Mouse (Mus musculus) CH12.LX (cell line): ENCODE measurements around the gene Cox7a2.

Experiments used
- CTCF ChIP-seq, 2 experiments: IDR thresholded peaks in 1 of 2; conservative IDR thresholded peaks in 1 of 2; 2 replicates each; pipeline ENCODE4 v1.5.1; 2011 to 2012; ENCODE audit warnings: low read depth in 2 of 2, low read length in 2 of 2, improper control_type of control experiment in 1 of 2, inconsistent platforms in 1 of 2, mild to moderate bottlenecking in 1 of 2, moderate library complexity in 1 of 2
- MEF2A ChIP-seq: IDR thresholded peaks from 2 replicates; pipeline ENCODE4 v1.6.1; 2014; ENCODE audit warnings: low read depth, mild to moderate bottlenecking, inconsistent platforms, low read length, improper control_type of control experiment, borderline replicate concordance
- POLR2A ChIP-seq: IDR thresholded peaks from 2 replicates; pipeline ENCODE4 v1.6.1; 2011; ENCODE audit warnings: low read depth, mild to moderate bottlenecking, improper control_type of control experiment, low read length
- SMC3 ChIP-seq: IDR thresholded peaks from 2 replicates; pipeline ENCODE4 v1.6.1; 2011; ENCODE audit warnings: low read depth, low read length, improper control_type of control experiment
- USF2 ChIP-seq: conservative IDR thresholded peaks from 2 replicates; pipeline ENCODE4 v1.6.1; 2011; ENCODE audit warnings: low read depth, low read length, improper control_type of control experiment
- ZNF384 ChIP-seq: IDR thresholded peaks from 2 replicates; pipeline ENCODE4 v1.6.1; 2012; ENCODE audit warnings: low read depth, low read length, improper control_type of control experiment, inconsistent platforms

DNA sequence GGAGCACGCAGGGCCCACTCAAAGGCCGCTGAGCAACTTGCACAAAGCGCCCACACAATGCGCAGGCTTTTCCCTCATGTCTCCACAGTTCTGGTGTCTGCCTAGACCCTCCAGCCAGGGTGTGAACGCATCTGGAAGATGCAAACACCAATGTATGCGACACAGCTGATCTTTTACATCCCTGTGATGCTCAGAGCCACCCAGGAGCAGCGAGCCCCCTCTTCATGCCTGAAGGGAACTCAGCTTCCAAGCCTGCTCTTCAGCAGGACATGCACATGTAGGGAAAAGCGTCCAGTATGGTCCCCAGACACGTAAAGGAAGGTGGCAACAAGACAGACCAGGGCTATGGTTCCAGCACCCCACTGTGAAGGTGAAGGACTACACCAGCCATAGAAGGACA lies 39.5 kb downstream of the Cox7a2 start:
- TF ChIP-seq MEF2A (no peak), ZNF384 (no peak), CTCF (conservative IDR thresholded peaks at IDR 0.05 in 1 of 2, IDR thresholded peaks at IDR 0.05 in 1 of 2; ENCODE audit: low read depth in 2 of 2, low read length in 2 of 2) (no peak), USF2 (no peak), SMC3 (no peak), POLR2A (no peak)
